Comparison of ENCODE assay signal across 27 mouse cellular contexts in genomic region chr12:54400084-54400483, GRCm38 (mm10).
DNase-seq lines count a peak whose midpoint lies in the region; ATAC-seq and TF ChIP-seq lines count a peak whose summit lies in the region.
"Had no signal": no experiment of that assay in that cellular context is flagged by ENCODE, and none has a peak within 500 bp of the region (broad histone marks: within the 10 kb centered on the region; RNA-seq: fewer than 3 reads in every experiment).

No protein-coding gene starts in this region.

- no peaks in the 10 kb centered on the region for H3K36me3 ChIP-seq in heart, postnatal 0 days (replicated peaks; ENCODE audit: control insufficient read depth, insufficient read depth, low read length)
- H3K36me3 ChIP-seq in heart, embryonic 11.5 days (ENCODE audit: control insufficient read depth, insufficient read depth, low read length): no peaks in the 10 kb centered on the region
- H3K36me3 ChIP-seq in testis, adult 2 months (ENCODE audit: control insufficient read depth, insufficient read depth, low read length): no peaks in the 10 kb centered on the region
- no peaks in the 10 kb centered on the region for H3K36me3 ChIP-seq in stomach, postnatal 0 days (ENCODE audit: control insufficient read depth, insufficient read depth, low read length)
- no peaks in the 10 kb centered on the region for H3K36me3 ChIP-seq in forebrain, embryonic 16.5 days (ENCODE audit: control insufficient read depth, insufficient read depth)
- H3K36me3 ChIP-seq: embryonic facial prominence, embryonic 12.5 days; embryonic facial prominence, embryonic 15.5 days; heart, embryonic 12.5 days; heart, embryonic 15.5 days; hindbrain, embryonic 12.5 days; hindbrain, embryonic 15.5 days had no signal

- no peak for TF ChIP-seq CTCF in heart, postnatal 0 days (IDR thresholded peaks at IDR 0.05; ENCODE audit: low read depth)
- TF ChIP-seq CTCF in testis, adult 2 months (IDR thresholded peaks at IDR 0.05; ENCODE audit: control insufficient read depth, insufficient read depth, insufficient replicate concordance, low read depth, low read length): no peak
- no peak for TF ChIP-seq CTCF in stomach, postnatal 0 days (IDR thresholded peaks at IDR 0.05; ENCODE audit: low read depth)

- DNase-seq in heart, postnatal 0 days (ENCODE audit: low spot score): peak; percentile 3
- DNase-seq in testis, postnatal 10 days (ENCODE audit: low spot score): no peak
- DNase-seq in stomach, postnatal 0 days (ENCODE audit: low spot score): no peak
- DNase-seq: adrenal gland, adult 2 months; adrenal gland, postnatal 14 days; B cell, adult 2 months; cerebellum, adult 11 months; cerebellum, adult 2 months; cerebellum, adult 9-11 months; cerebellum, postnatal 25 days; gastrocnemius, postnatal 25 days; heart, adult 2 months; heart, postnatal 14 days; heart, postnatal 4 days; kidney, adult 18-20 months had no signal

- peaks cover 14% of the 10 kb centered on the region; the same call in 1 of the 2 replicates for H3K4me1 ChIP-seq in heart, postnatal 0 days (ENCODE audit: control insufficient read depth, insufficient read depth)
- H3K4me1 ChIP-seq in heart, embryonic 11.5 days (ENCODE audit: control insufficient read depth, insufficient read depth, low read length): peaks cover 7% of the 10 kb centered on the region; the same call in 1 of the 2 replicates
- peaks cover 5% of the 10 kb centered on the region for H3K4me1 ChIP-seq in testis, adult 2 months (ENCODE audit: control insufficient read depth, insufficient read depth, low read length)
- no peaks in the 10 kb centered on the region for H3K4me1 ChIP-seq in stomach, postnatal 0 days (replicated peaks; ENCODE audit: control insufficient read depth, insufficient read depth)
- H3K4me1 ChIP-seq in forebrain, embryonic 16.5 days (replicated peaks; ENCODE audit: control insufficient read depth, insufficient read depth, low read length): 0 out of 2 replicates have a peak, but pooled peaks cover 3% of the 10 kb centered on the region

- H3K4me2 ChIP-seq in heart, postnatal 0 days (ENCODE audit: low read depth, low read length): no peak overlapping the region
- H3K4me2 ChIP-seq in heart, embryonic 11.5 days: no peak overlapping the region
- no peak overlapping the region for H3K4me2 ChIP-seq in stomach, postnatal 0 days (replicated peaks; ENCODE audit: low read depth)
- H3K4me2 ChIP-seq in forebrain, embryonic 16.5 days (ENCODE audit: low read length): no peak overlapping the region
- H3K4me2 ChIP-seq: embryonic facial prominence, embryonic 12.5 days; embryonic facial prominence, embryonic 15.5 days; heart, embryonic 12.5 days; heart, embryonic 15.5 days; hindbrain, embryonic 12.5 days; hindbrain, embryonic 15.5 days had no signal

- no peak overlapping the region for H3K9ac ChIP-seq in heart, postnatal 0 days (replicated peaks; ENCODE audit: low read depth, low read length)
- no peak overlapping the region for H3K9ac ChIP-seq in heart, embryonic 11.5 days (ENCODE audit: low read depth, low read length)
- no peak overlapping the region for H3K9ac ChIP-seq in stomach, postnatal 0 days (ENCODE audit: low read length)
- H3K9ac ChIP-seq in forebrain, embryonic 16.5 days (replicated peaks; ENCODE audit: low read depth, low read length): no peak overlapping the region
- H3K9ac ChIP-seq: embryonic facial prominence, embryonic 12.5 days; embryonic facial prominence, embryonic 15.5 days; heart, embryonic 12.5 days; heart, embryonic 15.5 days; hindbrain, embryonic 12.5 days; hindbrain, embryonic 15.5 days had no signal

- H3K27ac ChIP-seq in heart, postnatal 0 days (ENCODE audit: low read depth): no peak overlapping the region
- no peak overlapping the region for H3K27ac ChIP-seq in heart, embryonic 11.5 days (ENCODE audit: low read depth, low read length)
- no peak overlapping the region; the same call in 1 of the 2 replicates for H3K27ac ChIP-seq in testis, adult 2 months (ENCODE audit: control insufficient read depth, insufficient read depth, low read depth, low read length)
- no peak overlapping the region for H3K27ac ChIP-seq in stomach, postnatal 0 days (replicated peaks)
- H3K27ac ChIP-seq in forebrain, embryonic 16.5 days (ENCODE audit: low read length): no peak overlapping the region
- H3K27ac ChIP-seq: embryonic facial prominence, embryonic 12.5 days; embryonic facial prominence, embryonic 15.5 days; heart, adult 2 months; heart, embryonic 15.5 days; hindbrain, embryonic 12.5 days; hindbrain, embryonic 15.5 days had no signal

- H3K4me3 ChIP-seq in heart, postnatal 0 days (ENCODE audit: low read depth, low read length): no peak overlapping the region
- H3K4me3 ChIP-seq in heart, embryonic 11.5 days (ENCODE audit: low read depth, low read length): no peak overlapping the region
- H3K4me3 ChIP-seq in testis, adult 2 months (ENCODE audit: control insufficient read depth, low read depth, low read length): peak overlapping the region; percentile 86
- no peak overlapping the region for H3K4me3 ChIP-seq in stomach, postnatal 0 days (ENCODE audit: low read depth, low read length)
- H3K4me3 ChIP-seq in forebrain, embryonic 16.5 days (replicated peaks; ENCODE audit: low read length): no peak overlapping the region
- H3K4me3 ChIP-seq: embryonic facial prominence, embryonic 12.5 days; embryonic facial prominence, embryonic 15.5 days; heart, adult 2 months; heart, embryonic 12.5 days; heart, embryonic 15.5 days; hindbrain, embryonic 12.5 days; hindbrain, embryonic 15.5 days had no signal

- TF ChIP-seq EP300 in heart, postnatal 0 days (IDR thresholded peaks at IDR 0.05; ENCODE audit: low read depth): no peak
- no peak for TF ChIP-seq EP300 in stomach, postnatal 0 days (optimal IDR thresholded peaks at IDR 0.05)

- no peaks in the 10 kb centered on the region for H3K9me3 ChIP-seq in heart, postnatal 0 days (replicated peaks; ENCODE audit: control insufficient read depth, low read length)
- peaks cover 2% of the 10 kb centered on the region; the same call in 1 of the 2 replicates for H3K9me3 ChIP-seq in heart, embryonic 11.5 days (replicated peaks; ENCODE audit: control insufficient read depth, low read length)
- H3K9me3 ChIP-seq in stomach, postnatal 0 days (ENCODE audit: control insufficient read depth, low read length): no peaks in the 10 kb centered on the region
- H3K9me3 ChIP-seq in forebrain, embryonic 16.5 days (ENCODE audit: control insufficient read depth, low read length): no peaks in the 10 kb centered on the region
- H3K9me3 ChIP-seq: embryonic facial prominence, embryonic 12.5 days; heart, embryonic 15.5 days; hindbrain, embryonic 12.5 days; hindbrain, embryonic 15.5 days had no signal

- no peaks in the 10 kb centered on the region for H3K27me3 ChIP-seq in heart, postnatal 0 days (ENCODE audit: control insufficient read depth, insufficient read depth, low read length)
- no peaks in the 10 kb centered on the region for H3K27me3 ChIP-seq in heart, embryonic 11.5 days (ENCODE audit: control insufficient read depth, insufficient read depth, low read length)
- no peaks in the 10 kb centered on the region for H3K27me3 ChIP-seq in testis, adult 2 months (ENCODE audit: control insufficient read depth, insufficient read depth, low read length)
- no peaks in the 10 kb centered on the region for H3K27me3 ChIP-seq in stomach, postnatal 0 days (ENCODE audit: control insufficient read depth, insufficient read depth, low read length)
- H3K27me3 ChIP-seq in forebrain, embryonic 16.5 days (replicated peaks; ENCODE audit: control insufficient read depth, insufficient read depth, low read length): no peaks in the 10 kb centered on the region
- H3K27me3 ChIP-seq: CH12.LX; embryonic facial prominence, embryonic 12.5 days; embryonic facial prominence, embryonic 15.5 days; heart, embryonic 12.5 days; heart, embryonic 15.5 days; hindbrain, embryonic 12.5 days; hindbrain, embryonic 15.5 days had no signal

- no peak for ATAC-seq in heart, postnatal 0 days (ENCODE audit: insufficient read depth, low read depth)
- ATAC-seq in heart, embryonic 11.5 days (replicated peaks; ENCODE audit: insufficient number of reproducible peaks, low FRiP score, low TSS enrichment): no peak
- ATAC-seq in stomach, postnatal 0 days (ENCODE audit: low FRiP score, low TSS enrichment): 0 out of 2 replicates have a peak, but pooled peaks have one; percentile 39
- no peak for ATAC-seq in forebrain, embryonic 16.5 days
- ATAC-seq: forebrain, embryonic 14.5 days; intestine, embryonic 16.5 days had no signal

- peak; percentile 73 for TF ChIP-seq POLR2A in testis, adult 2 months (IDR thresholded peaks at IDR 0.05; ENCODE audit: control insufficient read depth, low read depth, low read length)

- 88% methylated on average over 5 of the region's 5 CpGs for WGBS in heart, postnatal 0 days
- WGBS in heart, embryonic 11.5 days (ENCODE audit: insufficient replicate concordance): 75% methylated on average over 5 of the region's 5 CpGs
- 84% methylated on average over 5 of the region's 5 CpGs for WGBS in stomach, postnatal 0 days
- 84% methylated on average over 5 of the region's 5 CpGs for WGBS in forebrain, embryonic 16.5 days
